Mouse (Mus musculus): Measurements from ENCODE around the gene Arhgef18. TPM values are rescaled to one million over a fixed set of nuclear protein-coding genes. Genes with fewer than 3 reads are reported as not detected.
A peak's percentile ranks its signal among the peaks of the same experiment; 100 is the strongest.

Gene Arhgef18
- 34.0 and 36.5 TPM in 2 replicates for polyA plus RNA-seq (2012; rRNA removed)

DNA sequence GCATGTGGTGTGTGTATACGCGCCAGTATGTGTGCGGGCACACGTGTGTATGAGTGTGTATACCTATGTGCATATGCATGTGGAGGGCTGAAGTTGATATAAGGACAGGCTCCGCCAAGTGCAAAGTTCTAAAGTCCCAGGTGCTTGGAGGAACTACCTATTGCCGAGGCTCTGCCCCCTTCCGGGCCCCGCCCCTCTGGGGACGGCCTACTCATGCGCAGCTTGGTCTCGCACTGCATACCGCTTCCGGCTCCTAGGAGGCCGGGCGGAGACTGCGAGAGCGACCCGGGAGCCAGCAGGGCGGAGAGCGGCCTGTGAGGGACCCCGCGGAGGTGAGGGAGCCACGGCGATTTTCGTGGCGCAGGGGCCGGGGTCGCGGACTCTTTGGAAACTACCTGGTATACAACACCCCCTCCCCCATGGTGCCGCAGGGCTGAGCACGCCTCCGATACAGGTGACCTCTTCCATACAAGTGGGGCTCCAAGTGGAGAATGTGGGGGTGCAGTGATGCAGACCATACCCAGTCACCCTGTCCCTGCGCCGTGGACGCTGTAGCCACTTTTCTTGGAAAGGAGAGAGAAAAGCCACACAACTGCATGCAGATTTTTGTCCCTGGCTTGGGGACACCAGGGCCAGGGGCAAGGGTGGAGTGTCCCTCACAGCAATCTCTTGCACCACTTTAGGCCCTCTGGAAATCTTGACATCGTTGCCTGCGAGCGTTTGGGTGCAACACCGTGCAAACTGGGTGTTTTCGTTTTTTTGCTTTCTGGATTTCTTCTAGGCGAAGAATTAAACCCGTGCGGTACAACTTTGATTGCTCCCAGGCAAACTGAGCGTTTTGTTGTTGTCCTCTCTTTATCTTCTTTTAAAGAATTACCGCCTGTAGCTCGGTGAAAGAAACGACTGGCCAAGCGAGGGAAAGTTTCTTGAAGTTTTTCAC lies at the start of gene Arhgef18:
Gene Arhgef18 (plus strand): TSS at position 236 of the 940 bp plus-strand sequence.
- peak; percentile 75 for DNase-seq (ENCODE audit: low spot score)

DNA sequence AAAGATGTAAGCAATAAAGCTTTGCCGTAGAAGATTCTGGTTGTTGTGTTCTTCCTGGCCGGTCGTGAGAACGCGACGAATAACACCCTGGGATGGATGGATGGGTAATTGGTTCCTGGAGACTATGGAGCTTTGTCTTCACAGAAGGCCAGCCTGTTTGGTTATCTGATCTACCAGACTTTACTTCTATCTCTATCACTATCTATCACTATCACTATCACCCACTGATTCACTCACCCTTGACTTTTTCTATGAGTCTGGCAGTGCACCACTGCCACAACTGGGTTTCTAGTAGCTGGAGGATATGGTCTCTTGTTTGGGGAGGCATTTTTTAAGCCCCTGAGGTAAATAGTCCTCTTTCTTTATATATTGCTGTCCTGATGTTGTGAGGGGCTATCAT lies 47.5 kb upstream of the Arhgef18 start:
- DNase-seq (ENCODE audit: low spot score), result no peak

DNA sequence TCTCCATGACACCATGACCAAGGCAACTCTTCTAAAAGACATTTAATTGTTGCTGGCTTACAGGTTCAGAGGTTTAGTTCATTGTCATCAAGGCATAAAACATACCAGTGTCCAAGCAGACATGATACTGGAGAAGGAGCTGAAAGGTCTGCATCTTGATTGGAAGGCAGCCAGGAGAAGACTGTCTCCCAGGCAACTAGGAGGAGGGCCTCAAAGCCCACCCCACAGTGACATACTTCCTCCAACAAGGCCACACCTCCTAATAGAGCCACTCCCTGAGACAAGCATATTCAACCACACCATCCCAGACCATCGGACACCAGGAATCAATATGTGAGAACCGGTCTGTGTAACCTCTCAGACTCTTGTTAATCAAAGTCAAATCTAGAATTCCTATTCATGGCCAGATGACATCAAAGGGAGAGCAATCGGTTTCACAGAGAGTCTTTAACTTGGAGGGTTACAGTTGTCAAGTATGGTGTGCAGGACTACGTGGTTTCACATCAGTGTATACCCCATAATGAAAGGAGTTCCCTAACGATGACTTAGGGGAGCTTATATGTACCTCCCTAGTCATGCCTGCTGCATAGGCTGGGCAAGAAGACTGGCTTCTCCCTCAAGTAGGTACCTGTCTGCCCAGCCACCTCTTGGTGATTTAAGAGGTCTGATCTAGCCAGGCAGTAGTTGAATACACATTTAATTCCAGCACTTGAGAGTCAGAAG lies 46.0 kb upstream of the Arhgef18 start:
- no peak for DNase-seq (ENCODE audit: low spot score)

DNA sequence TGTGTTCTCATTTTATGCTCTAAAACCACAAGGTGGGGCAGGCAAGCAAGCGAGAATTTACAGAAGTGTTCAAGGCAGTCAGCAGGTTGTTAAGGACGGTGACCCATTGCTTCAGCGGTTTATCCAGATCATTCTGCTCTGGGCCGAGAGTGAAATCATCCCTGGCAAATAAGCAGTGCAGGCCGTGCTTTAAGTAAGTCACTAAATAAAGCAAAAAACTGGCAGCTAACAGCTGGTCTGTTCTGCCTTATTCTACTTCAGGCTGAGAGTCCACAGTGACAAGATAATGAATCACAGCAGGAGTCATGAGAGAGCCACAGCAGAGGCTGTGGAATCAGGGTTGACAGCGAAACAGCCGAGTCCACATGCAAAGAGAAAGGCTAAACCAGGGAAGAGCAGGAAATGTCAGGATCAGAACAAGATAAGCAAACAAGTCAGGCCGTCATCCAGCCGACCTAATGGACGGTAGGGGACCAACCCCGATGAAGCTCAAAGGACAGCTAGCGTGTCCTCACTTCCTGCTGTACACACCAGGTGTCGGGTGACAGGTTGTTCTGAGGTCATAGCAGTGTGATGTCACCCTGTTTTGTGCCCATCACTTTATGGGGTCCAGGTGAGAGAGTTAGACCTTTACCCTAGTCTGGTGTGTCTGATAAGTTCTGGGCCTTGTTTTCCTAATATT lies 44.5 kb upstream of the Arhgef18 start:
- no peak for DNase-seq (ENCODE audit: low spot score)

DNA sequence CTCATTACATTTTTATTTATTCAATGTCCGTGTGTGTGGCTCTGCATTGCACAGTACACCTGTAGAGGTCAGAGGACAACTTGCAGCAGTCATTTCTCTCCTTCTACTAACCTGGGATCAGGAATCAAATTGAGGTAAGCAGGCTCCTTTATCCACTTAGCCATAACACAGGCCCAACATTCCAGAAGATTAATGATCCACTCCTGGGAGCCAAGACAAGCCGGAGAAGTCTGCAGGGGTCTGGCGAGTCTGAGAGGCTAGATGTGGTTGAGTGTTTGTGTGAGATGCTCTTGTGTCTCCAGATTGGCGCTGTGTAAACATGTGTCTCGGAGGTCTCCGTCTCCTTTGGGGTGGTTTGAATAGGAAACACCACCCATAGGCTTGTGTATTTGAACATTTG lies 42.1 kb upstream of the Arhgef18 start:
- DNase-seq (ENCODE audit: low spot score), result no peak

DNA sequence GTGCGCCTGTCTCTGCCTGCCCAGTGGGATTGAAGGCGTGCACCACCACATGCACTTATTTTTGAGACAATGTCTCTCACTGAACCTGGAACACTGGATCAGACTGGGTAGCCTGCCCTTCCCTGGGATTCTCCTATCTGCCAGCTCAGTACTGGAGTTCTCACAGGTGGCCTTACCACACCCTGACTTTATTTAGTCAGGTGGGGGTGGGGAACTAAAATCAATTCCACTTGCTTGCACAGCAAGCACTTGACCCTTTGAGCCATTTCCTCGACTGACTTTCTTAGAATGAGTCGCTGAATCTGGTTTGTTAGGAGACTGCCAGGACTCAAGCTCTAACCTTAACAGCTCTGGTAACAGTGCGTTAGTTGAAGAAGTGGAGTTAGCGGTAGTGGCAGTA lies 40.1 kb upstream of the Arhgef18 start:
- DNase-seq (ENCODE audit: low spot score), result no peak

DNA sequence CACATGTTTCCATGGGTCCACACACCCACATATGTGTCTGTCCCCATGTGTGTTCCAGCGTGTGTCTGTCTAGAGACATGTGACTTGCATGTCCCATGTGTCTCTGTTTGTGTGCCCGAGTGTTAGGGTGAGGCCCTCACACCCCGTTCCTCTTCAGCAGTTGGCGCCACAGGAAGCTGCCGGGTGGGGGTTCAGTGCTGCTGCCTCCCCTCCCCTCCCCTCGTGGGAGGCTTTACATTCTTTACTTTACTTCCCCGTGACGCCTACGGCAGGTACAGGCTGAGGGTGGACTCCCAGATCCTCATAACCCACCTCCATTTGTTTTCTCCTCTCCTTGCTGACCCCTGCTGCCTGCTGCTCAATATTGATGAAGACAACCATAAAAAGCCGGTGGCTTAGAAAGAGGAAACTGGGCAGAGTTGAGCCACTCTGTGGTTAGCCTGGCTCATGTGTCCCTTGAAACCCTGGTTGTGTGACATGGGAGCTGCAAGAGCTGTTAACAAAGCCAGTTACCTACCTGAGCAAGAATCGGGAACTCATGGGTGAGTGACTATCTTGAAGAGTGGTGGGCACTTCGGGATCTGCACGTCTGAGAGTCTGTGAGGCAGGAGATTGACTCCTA lies 39.5 kb upstream of the Arhgef18 start, which contains the start of gene A430078G23Rik:
Gene A430078G23Rik (plus strand): TSS at position 227 of the 622 bp plus-strand sequence.
- DNase-seq (ENCODE audit: low spot score), result no peak

DNA sequence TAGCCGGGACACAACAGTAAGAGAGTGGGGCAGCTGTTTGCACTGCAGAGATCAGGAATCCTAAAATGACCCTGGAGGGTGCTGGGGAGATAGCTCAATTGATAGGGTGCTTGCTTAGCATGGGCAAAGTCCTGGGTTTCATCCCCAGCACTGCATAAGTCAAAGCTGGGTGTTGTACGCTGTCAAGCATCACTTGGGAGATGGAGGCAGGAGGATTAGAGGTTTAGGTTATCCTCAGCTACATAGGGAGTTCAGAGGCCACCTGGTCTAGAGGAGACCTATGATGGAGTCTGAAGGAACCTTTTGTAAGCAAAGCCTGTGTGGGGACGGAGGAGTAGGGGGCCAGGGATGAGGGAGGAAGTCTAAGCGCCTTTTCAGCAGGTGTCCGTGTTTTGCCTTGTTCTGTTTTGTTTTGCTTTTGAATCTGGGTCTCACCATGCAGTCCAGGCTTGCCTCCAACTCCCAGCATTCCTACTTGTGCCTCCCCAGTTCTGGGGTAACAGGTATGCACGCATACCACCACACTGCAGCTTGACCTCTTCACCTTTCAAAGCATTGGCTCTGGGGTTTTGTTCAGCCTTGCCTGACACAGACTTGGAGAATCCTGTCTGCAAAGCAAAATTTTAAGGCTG lies 38.9 kb upstream of the Arhgef18 start:
- no peak for DNase-seq (ENCODE audit: low spot score)

DNA sequence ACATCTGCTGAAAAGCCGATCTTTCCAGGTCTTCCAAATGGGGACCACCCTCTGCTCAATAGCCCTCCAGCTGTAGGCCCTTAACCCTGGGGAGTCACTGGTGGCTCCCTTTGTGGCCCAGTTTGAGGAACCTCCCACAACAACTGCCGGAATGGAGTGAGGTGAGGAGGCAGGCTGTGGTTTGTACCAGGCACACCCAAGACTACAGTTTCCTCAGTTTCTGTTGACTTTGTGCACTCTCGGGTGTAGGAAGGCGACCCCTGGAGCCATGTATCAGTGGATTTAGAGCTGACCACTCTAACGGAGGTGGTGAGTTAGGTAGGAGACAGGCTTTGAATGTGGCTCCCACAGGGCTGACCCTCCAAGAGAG lies 38.4 kb upstream of the Arhgef18 start:
- DNase-seq (ENCODE audit: low spot score), result no peak

DNA sequence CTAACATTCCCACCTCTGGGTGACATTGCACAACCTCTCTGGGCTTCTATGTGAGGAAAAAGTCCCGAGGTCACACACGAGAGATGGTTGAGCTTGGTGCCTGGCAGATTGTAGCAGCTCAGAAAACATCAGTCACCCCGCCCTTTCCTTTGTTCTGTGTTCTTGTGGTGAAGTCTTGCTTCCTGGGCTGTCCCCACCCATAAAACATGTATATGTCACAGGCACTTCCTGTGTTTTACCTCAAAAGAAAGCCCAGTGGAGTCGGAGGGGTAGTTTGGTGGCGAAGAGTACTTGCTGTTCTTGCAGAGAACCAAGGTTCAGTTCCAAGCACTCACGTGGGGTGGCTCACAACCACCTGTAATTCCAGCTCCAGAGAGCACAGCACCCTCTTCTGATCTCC lies 37.2 kb upstream of the Arhgef18 start:
- DNase-seq (ENCODE audit: low spot score), result no peak

DNA sequence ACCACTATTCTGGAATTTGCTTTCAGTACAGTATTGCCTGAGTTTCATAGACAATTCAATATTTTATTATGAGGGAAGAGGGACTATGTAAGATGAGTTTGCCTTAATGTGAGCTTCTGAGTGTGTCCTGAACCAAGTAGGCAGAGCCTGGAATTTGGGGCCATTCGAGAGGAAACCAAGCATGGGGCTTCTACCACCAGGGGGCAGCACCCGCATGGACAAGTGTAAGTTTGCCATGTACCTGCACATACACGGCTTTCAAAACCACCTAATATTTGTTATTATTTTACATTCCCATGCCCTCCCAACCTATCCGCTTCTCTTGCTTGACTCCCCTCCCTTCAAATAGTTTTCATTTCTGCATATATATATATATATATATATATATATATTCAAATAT lies 34.7 kb upstream of the Arhgef18 start:
- peak; percentile 77 for DNase-seq (ENCODE audit: low spot score)

DNA sequence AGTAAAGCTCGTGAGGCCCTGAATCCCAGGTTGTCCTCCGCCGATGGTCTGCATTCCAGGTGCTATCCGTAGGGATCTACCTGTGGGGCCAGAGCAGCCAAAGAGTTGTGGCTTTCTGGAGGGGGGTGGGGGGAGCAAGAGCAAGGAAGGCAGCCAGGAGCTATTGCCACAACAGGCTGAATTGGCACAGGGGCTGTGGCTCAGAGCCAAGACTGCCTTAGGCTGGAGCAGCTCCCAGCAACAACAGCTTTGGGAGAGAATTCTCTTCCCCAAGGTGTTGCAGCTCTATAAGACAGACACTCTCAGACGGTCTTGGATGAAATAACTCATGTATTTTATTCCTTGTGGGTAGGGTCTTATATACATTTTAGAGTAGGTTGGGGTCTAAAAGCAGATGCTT lies 25.7 kb upstream of the Arhgef18 start:
- DNase-seq (ENCODE audit: low spot score), result no peak

DNA sequence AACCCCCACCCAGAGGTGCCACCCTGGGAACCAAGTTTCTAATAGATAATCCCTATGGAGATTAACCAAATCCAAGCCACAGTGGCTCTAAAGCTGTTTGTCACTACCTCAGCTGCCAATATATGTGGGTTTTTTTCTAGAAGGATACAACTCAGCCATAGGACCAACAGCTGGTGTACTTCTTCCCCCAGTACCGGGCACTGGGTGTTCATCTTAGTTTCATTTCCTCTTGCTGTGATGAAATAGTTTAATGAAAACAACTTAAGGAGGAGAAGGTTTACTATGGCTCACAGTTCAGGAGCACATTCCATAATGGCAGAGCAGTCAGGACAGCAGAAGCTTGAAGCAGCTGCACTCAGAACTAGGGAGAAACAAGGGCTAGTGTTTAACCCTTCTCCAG lies 24.7 kb upstream of the Arhgef18 start:
- no peak for DNase-seq (ENCODE audit: low spot score)

DNA sequence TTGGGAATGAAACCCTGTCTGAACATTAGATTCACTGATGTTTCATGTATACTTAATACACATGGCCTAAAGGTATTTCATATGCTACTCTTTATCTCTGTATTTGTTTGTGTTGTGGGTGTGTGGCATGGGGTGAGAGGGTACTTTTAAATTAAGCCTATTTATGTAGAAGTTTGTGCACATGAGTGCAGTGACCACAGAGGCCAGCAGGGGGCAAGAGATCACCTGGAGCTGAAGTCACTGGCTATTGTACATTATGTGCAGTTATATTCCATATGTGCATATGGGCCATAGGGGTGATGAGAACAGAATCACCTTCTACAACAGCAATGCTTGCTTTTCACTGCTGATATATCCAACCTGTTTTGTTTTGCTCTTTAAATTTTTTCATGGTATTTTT lies 17.1 kb upstream of the Arhgef18 start:
- DNase-seq (ENCODE audit: low spot score), result no peak

DNA sequence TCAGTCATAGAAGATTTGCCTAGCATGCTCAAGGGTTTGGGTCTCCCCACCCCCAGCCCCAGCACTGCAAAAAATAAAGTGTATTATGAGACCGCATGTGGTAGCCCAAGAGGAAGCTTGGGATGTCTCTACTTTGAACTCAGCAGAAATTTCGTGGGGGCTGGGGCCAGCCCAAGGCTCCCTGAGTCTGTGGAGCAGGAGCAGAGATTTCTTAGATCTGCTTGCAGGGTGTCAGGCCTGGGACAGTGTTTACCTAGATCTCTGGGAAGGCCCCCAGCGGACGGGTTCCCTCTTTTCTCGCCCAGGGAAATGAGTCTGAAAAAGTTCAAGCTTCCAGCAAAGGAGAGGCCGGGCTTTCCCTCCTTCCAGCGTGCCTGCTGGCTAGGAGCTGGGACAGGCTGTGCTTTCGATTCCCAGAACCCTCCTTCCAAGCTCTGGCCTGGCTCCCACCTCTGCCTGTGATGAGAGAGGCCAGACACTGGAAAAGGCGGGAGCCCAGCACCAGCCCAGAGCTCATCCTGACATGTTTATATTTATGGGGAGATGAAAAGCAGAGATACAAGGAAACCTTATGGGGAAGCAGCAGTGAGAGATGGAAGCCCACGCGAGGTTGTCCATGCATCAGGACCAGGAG lies 16.0 kb upstream of the Arhgef18 start:
- no peak for DNase-seq (ENCODE audit: low spot score)

DNA sequence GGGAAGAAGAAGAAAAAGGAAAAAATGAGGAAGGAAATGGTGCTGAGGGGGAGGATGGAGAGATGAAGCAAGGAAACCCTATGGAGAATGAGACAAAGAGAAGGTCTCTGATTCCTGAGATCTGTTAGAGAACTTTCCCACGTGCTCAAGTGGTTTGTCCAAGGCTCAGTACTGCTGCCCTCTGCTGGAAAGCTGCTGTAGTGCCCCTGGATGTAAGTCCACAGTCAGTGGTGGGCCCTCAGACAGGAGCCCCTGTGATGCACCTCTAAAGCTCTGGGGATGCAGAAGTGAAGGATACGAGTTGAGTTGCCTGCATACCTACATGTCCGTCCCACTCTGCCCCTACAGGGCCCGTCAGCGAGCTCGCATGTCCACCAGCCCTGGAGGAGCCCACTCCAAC lies 5.5 kb upstream of the Arhgef18 start:
- DNase-seq (ENCODE audit: low spot score), result peak; percentile 52

DNA sequence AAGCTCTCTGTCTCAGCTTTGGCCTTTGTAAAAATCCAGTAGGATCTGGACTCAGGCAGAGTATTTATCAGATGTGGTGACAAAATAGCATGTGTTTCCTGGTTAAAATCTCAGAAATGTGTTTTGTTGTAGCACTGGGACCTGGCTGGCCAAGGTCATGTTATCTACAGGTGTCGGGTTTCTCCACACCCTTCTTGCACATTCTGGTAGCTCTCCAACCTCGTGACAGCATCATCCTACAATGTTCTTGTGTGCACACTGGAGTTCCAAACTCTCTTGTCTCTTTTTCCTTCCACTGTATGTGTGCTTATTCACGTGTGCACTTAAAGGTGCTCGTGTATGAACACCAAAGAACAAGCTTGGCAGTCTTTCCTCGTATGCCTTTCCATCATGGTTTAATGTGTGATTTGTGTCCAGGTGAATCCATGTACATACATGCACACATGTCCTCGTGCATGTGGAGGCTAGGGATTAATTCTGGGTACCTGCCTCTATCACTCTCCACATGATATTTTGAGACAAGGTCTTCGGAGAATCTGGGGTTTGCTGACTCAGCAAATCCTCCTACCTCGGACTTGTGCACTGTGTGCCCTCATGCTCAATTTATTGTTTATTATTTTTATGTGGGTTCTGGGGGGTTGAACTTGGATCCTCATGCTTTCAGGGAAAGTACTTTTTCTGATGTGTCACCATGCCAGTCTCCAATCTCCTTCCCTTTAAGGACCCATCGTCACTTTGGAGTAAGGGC lies 4.0 kb upstream of the Arhgef18 start:
- DNase-seq (ENCODE audit: low spot score), result no peak

DNA sequence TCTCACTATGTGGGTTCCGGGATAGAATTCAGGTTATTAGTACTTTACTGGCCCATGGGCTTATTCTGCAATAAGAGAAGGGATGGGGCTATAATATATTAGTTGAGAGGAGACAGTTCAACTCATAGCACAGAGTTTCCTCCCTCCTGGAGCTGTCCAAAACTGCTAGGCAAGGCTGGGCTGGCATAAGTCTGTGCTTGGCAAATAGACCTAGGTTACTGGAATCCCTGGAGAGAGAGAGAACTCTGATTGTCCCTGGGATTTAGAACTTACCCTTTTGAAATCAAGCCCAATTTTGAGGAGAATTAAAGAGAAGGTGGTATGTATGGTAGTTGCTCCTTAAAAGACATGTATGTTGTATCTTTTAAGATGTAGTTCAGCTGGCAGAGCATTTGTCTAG lies 3.3 kb upstream of the Arhgef18 start:
- no peak for DNase-seq (ENCODE audit: low spot score)

DNA sequence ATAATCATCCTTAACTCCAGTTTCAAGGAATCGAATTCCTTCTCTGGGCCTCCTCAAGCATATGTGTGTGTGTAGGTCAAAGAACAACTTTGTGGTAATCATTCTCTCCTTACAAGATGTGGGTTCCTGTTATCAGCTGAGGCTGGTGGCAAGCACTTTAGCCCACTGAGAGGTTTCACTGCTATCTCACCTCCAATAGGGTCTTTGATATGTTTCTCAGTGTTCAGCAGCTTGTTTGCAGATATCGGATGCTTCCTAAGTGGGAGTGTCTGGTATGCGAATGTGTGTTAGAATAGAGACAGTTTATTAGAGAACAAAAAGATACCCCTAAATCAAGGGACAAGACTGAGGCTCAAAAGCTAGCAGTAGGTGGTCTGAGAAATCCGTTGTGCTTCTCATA lies 513 bp upstream of the Arhgef18 start:
- no peak for DNase-seq (ENCODE audit: low spot score)

DNA sequence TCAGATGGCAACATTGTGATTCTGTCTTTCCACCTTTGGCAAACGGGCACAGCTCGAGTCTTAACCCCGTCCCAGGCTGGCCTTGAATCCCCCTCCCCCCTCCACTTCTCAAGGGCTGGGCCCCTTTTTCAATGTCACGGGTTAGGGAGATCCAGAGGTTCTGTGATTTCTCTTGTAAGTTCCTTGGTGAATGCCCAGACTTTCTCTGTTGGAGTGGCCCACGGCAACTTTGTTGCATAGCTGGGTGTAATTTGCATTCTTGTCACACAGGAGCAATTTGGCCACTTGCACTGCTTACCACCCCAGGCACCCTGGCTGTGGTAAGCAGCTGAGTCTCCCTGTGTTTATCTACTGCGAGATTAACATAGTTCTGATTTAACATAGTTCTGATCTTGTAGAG lies 1.8 kb downstream of the Arhgef18 start:
- DNase-seq (ENCODE audit: low spot score), result no peak
